Mouse (Mus musculus): ENCODE results near the gene Apaf1. TPM values are rescaled to one million over a fixed set of nuclear protein-coding genes. Genes with fewer than 3 reads are reported as not detected.

The Apaf1 gene
- total RNA-seq (2023): 10 to 100 TPM; 27.3 to 28.6 TPM

DNA sequence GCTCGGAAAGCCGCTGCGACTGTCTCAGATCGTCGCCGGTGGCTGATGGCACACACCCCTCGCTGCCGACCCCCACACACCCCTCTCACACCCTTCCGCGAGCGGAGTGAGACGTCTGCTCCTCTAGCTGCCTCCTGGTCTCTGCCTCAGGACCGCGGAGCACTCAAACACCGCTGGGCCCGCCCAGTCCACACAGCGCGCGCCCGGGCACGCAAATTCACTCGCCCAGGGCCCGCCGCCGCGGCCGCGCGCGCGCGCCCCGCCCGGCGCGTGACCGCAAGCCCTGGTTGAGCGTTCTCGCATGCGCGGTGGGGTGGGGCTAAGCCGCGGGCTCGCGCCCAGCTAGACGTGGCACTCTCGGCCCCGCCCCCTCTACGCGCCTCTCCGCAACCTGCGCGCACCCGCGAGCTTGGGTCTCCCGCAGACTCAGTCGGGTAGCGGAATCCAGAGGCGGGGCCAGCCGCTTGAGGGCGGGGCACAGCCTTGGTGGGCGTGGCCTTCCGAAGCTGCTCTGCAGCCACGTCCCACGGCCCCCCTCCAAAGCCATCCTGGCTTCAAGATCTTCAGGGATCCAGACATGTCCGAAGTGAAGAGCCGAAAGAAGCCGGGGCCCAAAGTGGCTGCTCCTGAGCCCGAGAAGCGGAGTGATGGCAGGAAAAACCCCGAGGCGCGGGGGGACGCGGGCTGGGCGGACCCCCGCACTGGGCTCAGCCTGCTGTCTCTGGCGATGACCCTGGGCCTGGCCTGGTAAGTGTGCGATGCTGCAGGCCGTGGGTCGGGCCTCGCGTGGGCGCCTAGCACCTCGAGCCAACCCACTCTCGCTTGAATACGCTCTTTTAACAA lies at the start of gene Apaf1, which contains the start of gene Ikbip:
TSS of gene Apaf1 (minus strand) at position 221 of the 843 bp plus-strand sequence.
TSS of gene Ikbip (plus strand) at position 391 of the 843 bp plus-strand sequence.

DNA sequence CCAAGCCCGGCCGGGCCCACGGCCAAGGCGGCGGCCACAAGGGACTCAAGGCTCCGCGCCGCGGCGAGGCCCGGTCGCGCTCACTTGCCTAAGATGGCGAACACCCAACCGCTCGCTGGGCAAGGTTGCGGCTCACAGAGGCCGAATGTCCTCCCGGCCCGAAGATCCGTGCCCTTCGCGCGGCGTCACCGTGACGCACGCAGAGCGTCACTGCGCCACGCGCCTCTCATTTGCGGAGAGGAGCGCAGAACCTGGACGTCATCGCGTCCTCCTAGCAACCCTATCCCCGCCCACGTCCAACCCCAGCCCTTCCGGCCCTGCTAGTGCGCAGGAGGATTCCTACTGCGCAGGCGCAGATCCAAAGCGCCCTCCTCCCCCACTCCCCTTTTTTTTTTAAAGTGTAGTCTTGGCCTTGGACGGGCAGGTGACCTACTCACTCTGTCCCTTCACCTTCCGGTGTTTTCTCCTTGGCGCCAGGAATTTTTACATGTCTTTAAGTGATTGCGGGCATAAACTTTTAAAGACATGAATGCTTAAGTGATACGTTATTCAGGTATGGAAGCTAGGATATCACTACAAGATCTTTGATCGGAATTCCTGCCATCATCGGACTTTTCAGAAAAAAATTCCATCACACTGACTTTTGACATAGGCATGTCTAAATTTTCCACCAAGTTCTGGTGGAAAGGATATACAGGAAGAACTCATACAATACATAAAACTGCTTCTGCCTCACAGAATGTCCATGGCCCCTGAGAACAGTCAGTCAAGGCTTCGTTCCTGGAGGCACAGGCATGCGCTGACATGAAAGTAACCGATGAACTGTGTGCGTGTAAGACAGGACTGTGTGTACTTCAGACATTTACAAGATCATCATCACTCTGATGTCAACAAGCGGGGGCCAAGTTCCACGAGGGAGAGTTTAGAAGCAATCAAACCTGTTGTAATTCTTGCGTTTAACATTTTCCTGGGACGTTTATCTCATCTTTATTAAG lies 41.6 kb upstream of the Apaf1 start, which contains the start of gene Slc25a3:
TSS of gene Slc25a3 (minus strand) at position 232 of the 995 bp plus-strand sequence.

Other genes starting within 250 kb of the Apaf1 start
- gene Ikbip, start 170 bp upstream of the Apaf1 start, total RNA-seq (2023): 1 to 10 TPM; 1.5 to 2.2 TPM
- gene Slc25a3, start 41.3 kb upstream of the Apaf1 start, total RNA-seq (2023): 100 to 1,000 TPM; 510 to 519 TPM
- 100 to 1,000 TPM; 167 to 193 TPM for gene Tmpo, start 98.5 kb upstream of the Apaf1 start, total RNA-seq (2023)

Measured in T-cell, adult 66 days (primary cell).